Mouse (Mus musculus) MEL (cell line): ENCODE data around the gene Grpel1. TPM values are rescaled to one million over a fixed set of nuclear protein-coding genes. Genes with fewer than 3 reads are reported as not detected.
A peak's percentile ranks its signal among the peaks of the same experiment; 100 is the strongest.

Experiments
- DNase-seq: peaks from one replicate; pipeline ENCODE4 v3.0.0; 2011; ENCODE audit warnings: low read depth, low spot score
- H3K27ac ChIP-seq: 2 replicates; pipeline ENCODE4 v1.5.1; 2012; ENCODE audit warnings: low read depth, mild to moderate bottlenecking, control low read depth, low read length, moderate library complexity; ENCODE audit not compliant: control insufficient read depth
- H3K27me3 ChIP-seq, 2 experiments: fragments of 150-350 bp in 1 of 2; sonication (generic) in 1 of 2; 2 replicates each; pipeline ENCODE4 v1.6.1; 2012; ENCODE audit warnings: low read length in 2 of 2, mild to moderate bottlenecking in 2 of 2, improper control_type of control experiment in 1 of 2, moderate library complexity in 1 of 2; ENCODE audit not compliant: insufficient read depth in 2 of 2, control insufficient read depth in 1 of 2
- H3K36me3 ChIP-seq, 2 experiments: 2 replicates each; pipeline ENCODE4 v1.6.1; 2012 to 2014; ENCODE audit warnings: low read length in 2 of 2, improper control_type of control experiment in 1 of 2, inconsistent platforms in 1 of 2, mild to moderate bottlenecking in 1 of 2; ENCODE audit not compliant: insufficient read depth in 2 of 2, control insufficient read depth in 1 of 2
- H3K4me1 ChIP-seq, 2 experiments: fragments of 150-350 bp in 1 of 2; sonication (generic) in 1 of 2; 2 replicates each; pipeline ENCODE4 v1.6.1; 2012; ENCODE audit warnings: low read length in 2 of 2, improper control_type of control experiment in 1 of 2, mild to moderate bottlenecking in 1 of 2; ENCODE audit not compliant: insufficient read depth in 2 of 2, control insufficient read depth in 1 of 2
- H3K4me3 ChIP-seq, 2 experiments: fragments of 150-350 bp in 1 of 2; sonication (generic) in 1 of 2; 2 replicates each; pipeline ENCODE4 v1.5.1; 2012; ENCODE audit warnings: low read depth in 2 of 2, low read length in 2 of 2, mild to moderate bottlenecking in 2 of 2, moderate library complexity in 2 of 2, control low read depth in 1 of 2, improper control_type of control experiment in 1 of 2; ENCODE audit not compliant: control insufficient read depth in 1 of 2, insufficient read depth in 1 of 2
- H3K79me2 ChIP-seq: 2 replicates; pipeline ENCODE4 v1.6.1; 2012; ENCODE audit warnings: mild to moderate bottlenecking, low read length, moderate library complexity; ENCODE audit not compliant: control insufficient read depth, poor library complexity, insufficient read depth
- H3K9ac ChIP-seq: 2 replicates; pipeline ENCODE4 v1.6.1; 2012; ENCODE audit warnings: low read depth, mild to moderate bottlenecking, control low read depth, low read length, moderate library complexity; ENCODE audit not compliant: control insufficient read depth, poor library complexity, severe bottlenecking
- H3K9me3 ChIP-seq: fragments of 150-350 bp; sonication (generic); replicated peaks from 2 replicates; pipeline ENCODE4 v1.6.1; 2012; ENCODE audit warnings: mild to moderate bottlenecking, low read length, improper control_type of control experiment, moderate library complexity; ENCODE audit not compliant: insufficient read depth
- CHD2 ChIP-seq: IDR thresholded peaks from 2 replicates; pipeline ENCODE4 v1.6.1; 2011; ENCODE audit warnings: low read length, improper control_type of control experiment
- CTCF ChIP-seq, 3 experiments: IDR thresholded peaks in 2 of 3; conservative IDR thresholded peaks in 1 of 3; 2 replicates each; pipeline ENCODE4 v1.5.1; 2011 to 2012; ENCODE audit warnings: low read length in 3 of 3, low read depth in 2 of 3, mild to moderate bottlenecking in 2 of 3, improper control_type of control experiment in 1 of 3, inconsistent platforms in 1 of 3, mixed read lengths in 1 of 3, moderate library complexity in 1 of 3; ENCODE audit not compliant: control insufficient read depth in 1 of 3, insufficient read depth in 1 of 3, poor library complexity in 1 of 3, severe bottlenecking in 1 of 3
- ELF1 ChIP-seq: IDR thresholded peaks from 2 replicates; pipeline ENCODE4 v1.6.1; 2014; ENCODE audit warnings: low read depth, mild to moderate bottlenecking, inconsistent platforms, low read length, improper control_type of control experiment, moderate library complexity
- EP300 ChIP-seq, 2 experiments: IDR thresholded peaks; 2 replicates each; pipeline ENCODE4 v1.6.1; 2011; ENCODE audit warnings: improper control_type of control experiment in 2 of 2, low read length in 2 of 2, low read depth in 1 of 2, mild to moderate bottlenecking in 1 of 2
- ETS1 ChIP-seq: IDR thresholded peaks from 2 replicates; pipeline ENCODE4 v1.6.1; 2012; ENCODE audit warnings: low read depth, mild to moderate bottlenecking, inconsistent platforms, low read length, improper control_type of control experiment, moderate library complexity
- HCFC1 ChIP-seq: IDR thresholded peaks from 2 replicates; pipeline ENCODE4 v1.6.1; 2012; ENCODE audit warnings: low read depth, mild to moderate bottlenecking, inconsistent platforms, low read length, improper control_type of control experiment, moderate library complexity
- KAT2A ChIP-seq: conservative IDR thresholded peaks from 2 replicates; pipeline ENCODE4 v1.6.1; 2012; ENCODE audit warnings: low read depth, low read length, improper control_type of control experiment, inconsistent platforms
- MAZ ChIP-seq: IDR thresholded peaks from 2 replicates; pipeline ENCODE4 v1.6.1; 2012; ENCODE audit warnings: low read depth, mild to moderate bottlenecking, inconsistent platforms, low read length, improper control_type of control experiment
- MXI1 ChIP-seq: IDR thresholded peaks from 2 replicates; pipeline ENCODE4 v1.6.1; 2011; ENCODE audit warnings: mild to moderate bottlenecking, low read depth, low read length, improper control_type of control experiment
- MYB ChIP-seq: IDR thresholded peaks from 2 replicates; pipeline ENCODE4 v1.6.1; 2011; ENCODE audit warnings: mild to moderate bottlenecking, low read depth, low read length, improper control_type of control experiment
- MYC ChIP-seq: IDR thresholded peaks from 2 replicates; pipeline ENCODE4 v1.6.1; 2011; ENCODE audit warnings: low read depth, mild to moderate bottlenecking, low read length, improper control_type of control experiment, moderate library complexity
- NELFE ChIP-seq: IDR thresholded peaks from 2 replicates; pipeline ENCODE4 v1.6.1; 2011; ENCODE audit warnings: low read depth, low read length, improper control_type of control experiment
- NRF1 ChIP-seq: IDR thresholded peaks from 2 replicates; pipeline ENCODE4 v1.6.1; 2014; ENCODE audit warnings: low read depth, mild to moderate bottlenecking, inconsistent platforms, low read length, improper control_type of control experiment, moderate library complexity; ENCODE audit not compliant: poor library complexity, insufficient read depth, severe bottlenecking
- POLR2AphosphoS2 ChIP-seq: IDR thresholded peaks from 2 replicates; pipeline ENCODE4 v1.6.1; 2011; ENCODE audit warnings: low read length, improper control_type of control experiment
- RAD21 ChIP-seq: IDR thresholded peaks from 2 replicates; pipeline ENCODE4 v1.6.1; 2011; ENCODE audit warnings: mild to moderate bottlenecking, low read depth, low read length, improper control_type of control experiment
- SIN3A ChIP-seq: IDR thresholded peaks from 2 replicates; pipeline ENCODE4 v1.6.1; 2012; ENCODE audit warnings: low read length, improper control_type of control experiment, inconsistent platforms
- SMC3 ChIP-seq: IDR thresholded peaks from 2 replicates; pipeline ENCODE4 v1.6.1; 2011; ENCODE audit warnings: low read depth, low read length, improper control_type of control experiment
- TCF12 ChIP-seq: IDR thresholded peaks from 2 replicates; pipeline ENCODE4 v1.6.1; 2014; ENCODE audit warnings: low read depth, mild to moderate bottlenecking, inconsistent platforms, low read length, improper control_type of control experiment, moderate library complexity
- USF2 ChIP-seq, 2 experiments: IDR thresholded peaks; 2 replicates each; pipeline ENCODE4 v1.6.1; 2011 to 2012; ENCODE audit warnings: improper control_type of control experiment in 2 of 2, low read length in 2 of 2, borderline replicate concordance in 1 of 2, inconsistent platforms in 1 of 2, low read depth in 1 of 2, mild to moderate bottlenecking in 1 of 2; ENCODE audit not compliant: insufficient read depth in 1 of 2
- ZC3H11A ChIP-seq: IDR thresholded peaks from 2 replicates; pipeline ENCODE4 v1.6.1; 2012; ENCODE audit warnings: low read depth, mild to moderate bottlenecking, inconsistent platforms, low read length, improper control_type of control experiment
- ZKSCAN1 ChIP-seq: IDR thresholded peaks from 2 replicates; pipeline ENCODE4 v1.6.1; 2012; ENCODE audit warnings: low read depth, mild to moderate bottlenecking, inconsistent platforms, low read length, improper control_type of control experiment, moderate library complexity
- ZMIZ1 ChIP-seq: IDR thresholded peaks from 2 replicates; pipeline ENCODE4 v1.6.1; 2012; ENCODE audit warnings: low read depth, mild to moderate bottlenecking, inconsistent platforms, low read length, improper control_type of control experiment, moderate library complexity
- ZNF384 ChIP-seq: IDR thresholded peaks from 2 replicates; pipeline ENCODE4 v1.6.1; 2012; ENCODE audit warnings: low read depth, mild to moderate bottlenecking, inconsistent platforms, low read length, improper control_type of control experiment
- polyA plus RNA-seq, 2 experiments: library from polyadenylated mRNA; stranded (reverse) in 1 of 2; unstranded in 1 of 2; fragments of >175 nt in 1 of 2; fragments of >200 nt in 1 of 2; gene quantifications; 2 replicates each; pipeline versions ENCODE4 v1.2.1 to v1.2.4; 2012; ENCODE audit warnings: low replicate concordance in 2 of 2, low read depth in 1 of 2; ENCODE audit not compliant: insufficient read length in 2 of 2, insufficient read depth in 1 of 2, missing spikeins in 1 of 2
- total RNA-seq: library from RNA; depleted of rRNA; stranded (reverse); fragments of 300-350 nt; gene quantifications from 2 replicates; pipeline ENCODE4 v1.2.3, GENCODE M21; 2012

The Grpel1 gene
- total and polyA plus RNA-seq, 3 experiments: 41.1 to 87.4 (median 75.7) TPM

DNA sequence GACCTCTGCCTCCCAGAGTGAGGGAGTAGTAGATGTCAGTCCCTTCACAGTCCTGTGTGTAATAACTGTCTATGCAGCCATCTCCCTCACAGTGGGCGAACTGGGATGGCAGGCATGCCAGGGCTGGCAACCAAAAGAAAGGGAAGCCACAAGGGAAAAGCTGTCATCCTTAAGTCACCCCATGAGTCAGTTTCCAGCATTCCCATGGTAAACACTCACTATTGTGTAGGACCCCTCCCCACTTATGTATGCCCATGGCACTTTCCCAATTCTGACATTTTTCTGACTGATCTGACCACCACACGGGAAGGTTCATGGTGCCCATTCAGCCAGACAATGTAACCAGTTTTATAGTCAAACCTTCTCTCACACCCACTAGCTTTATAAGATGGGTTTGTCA is 4.1 kb upstream of the Grpel1 start:
- Histone ChIP-seq H3K9ac (no peak overlapping the region), H3K36me3 (peaks cover 0 to 5% of the 10 kb centered on the region in 2 experiments; a peak in 2 of 4 replicates), H3K9me3 (no peaks in the 10 kb centered on the region), H3K4me1 (peaks cover 0 to 12% of the 10 kb centered on the region in 2 experiments; a peak in 2 of 4 replicates), H3K27me3 (no peaks in the 10 kb centered on the region), H3K79me2 (peaks cover 7% of the 10 kb centered on the region), H3K27ac (no peak overlapping the region), H3K4me3 (no peak overlapping the region)
- no peak for DNase-seq
- TF ChIP-seq MYC: no peak
- no peak for TF ChIP-seq TCF12
- TF ChIP-seq POLR2AphosphoS2: no peak

- Histone ChIP-seq H3K79me2 (peaks cover 12% of the 10 kb centered on the region), H3K27ac (no peak overlapping the region), H3K27me3 (no peaks in the 10 kb centered on the region), H3K36me3 (peaks cover 0 to 7% of the 10 kb centered on the region in 2 experiments; a peak in 2 of 4 replicates), H3K9ac (no peak overlapping the region), H3K4me1 (peaks cover 2 to 15% of the 10 kb centered on the region in 2 experiments; a peak in 3 of 4 replicates), H3K4me3 (no peak overlapping the region), H3K9me3 (no peaks in the 10 kb centered on the region)
- DNase-seq: no peak
- TF ChIP-seq ELF1 (no peak), HCFC1 (no peak)
Observed at GRCm38 (mm10) chr5:36461231-36461630, 3.6 kb upstream of the Grpel1 start.

- Histone ChIP-seq H3K9me3 (no peaks in the 10 kb centered on the region), H3K27ac (no peak overlapping the region), H3K9ac (no peak overlapping the region), H3K79me2 (peaks cover 24% of the 10 kb centered on the region), H3K4me3 (no peak overlapping the region), H3K36me3 (peaks cover 0 to 14% of the 10 kb centered on the region in 2 experiments; a peak in 2 of 4 replicates), H3K27me3 (no peaks in the 10 kb centered on the region), H3K4me1 (peaks cover 2 to 15% of the 10 kb centered on the region in 2 experiments; a peak in 3 of 4 replicates)
- TF ChIP-seq CTCF (IDR thresholded peaks at IDR 0.05 in 2 of 3, conservative IDR thresholded peaks at IDR 0.05 in 1 of 3; ENCODE audit: control insufficient read depth in 1 of 3, insufficient read depth in 1 of 3, low read depth in 2 of 3, low read length in 3 of 3, poor library complexity in 1 of 3, severe bottlenecking in 1 of 3): peak; percentile 98 to 99 (median 99)
- peak; percentile 99 for TF ChIP-seq SMC3
- no peak for TF ChIP-seq USF2 (IDR thresholded peaks at IDR 0.05; ENCODE audit: borderline replicate concordance in 1 of 2, insufficient read depth in 1 of 2, low read depth in 1 of 2, low read length in 2 of 2)
- TF ChIP-seq RAD21: peak; percentile 96
- peak; percentile 92; the same call in 1 of the 2 replicates for TF ChIP-seq MAZ
- no peak for TF ChIP-seq NRF1
- TF ChIP-seq ETS1: no peak
- no peak for TF ChIP-seq ZKSCAN1
- TF ChIP-seq MXI1: no peak
- no peak for TF ChIP-seq EP300 (IDR thresholded peaks at IDR 0.05; ENCODE audit: low read depth in 1 of 2, low read length in 2 of 2)
- TF ChIP-seq NELFE: no peak
- TF ChIP-seq MYB: no peak
- TF ChIP-seq KAT2A: no peak
- TF ChIP-seq ZMIZ1: no peak
- no peak for TF ChIP-seq CHD2
- TF ChIP-seq SIN3A: peak; percentile 71
- TF ChIP-seq ZNF384: peak; percentile 58
- TF ChIP-seq MYC: 0 out of 2 replicates have a peak, but pooled peaks have one; percentile 21
- TF ChIP-seq ZC3H11A: peak; percentile 95
- peak; percentile 87 for DNase-seq
Observed at GRCm38 (mm10) chr5:36462810-36463209, 2.0 kb upstream of the Grpel1 start.
